Mouse (Mus musculus): Measurements from ENCODE around the gene Myo18b. TPM values are rescaled to one million over a fixed set of nuclear protein-coding genes. Genes with fewer than 3 reads are reported as not detected.
A peak's percentile ranks its signal among the peaks of the same experiment; 100 is the strongest.

Myo18b gene
- polyA plus RNA-seq, 1 experiment from 2014 or later = 0.14 TPM

- no peaks in the 10 kb centered on the region for H3K4me1 ChIP-seq (ENCODE audit: control insufficient read depth, insufficient read depth, low read length)
- ATAC-seq (replicated peaks; ENCODE audit: insufficient number of reproducible peaks, low FRiP score, low TSS enrichment, low read depth) = no peak
- no peak for DNase-seq (ENCODE audit: low spot score)
- WGBS = 36% methylated on average over 2 of the region's 2 CpGs
- H3K4me2 ChIP-seq (ENCODE audit: low read depth, low read length) = no peak overlapping the region
- H3K27ac ChIP-seq (replicated peaks; ENCODE audit: low read depth, low read length) = no peak overlapping the region
- no peaks in the 10 kb centered on the region for H3K9me3 ChIP-seq (replicated peaks; ENCODE audit: control insufficient read depth, low read length)
- H3K27me3 ChIP-seq (ENCODE audit: control insufficient read depth, insufficient read depth, low read length) = no peaks in the 10 kb centered on the region
- H3K9ac ChIP-seq (replicated peaks; ENCODE audit: low read length) = no peak overlapping the region
- no peaks in the 10 kb centered on the region for H3K36me3 ChIP-seq (replicated peaks; ENCODE audit: control insufficient read depth, insufficient read depth, low read depth, low read length)
- H3K4me3 ChIP-seq (ENCODE audit: low read depth, low read length) = no peak overlapping the region
Observed at GRCm38 (mm10) chr5:112671961-112672360, 224.2 kb downstream of the Myo18b start.

- 79% methylated on average over 8 of the region's 8 CpGs for WGBS
- DNase-seq (ENCODE audit: low spot score) = no peak
- Histone ChIP-seq H3K4me2 (ENCODE audit: low read depth, low read length) (no peak overlapping the region), H3K36me3 (replicated peaks; ENCODE audit: control insufficient read depth, insufficient read depth, low read depth, low read length) (no peaks in the 10 kb centered on the region), H3K27ac (replicated peaks; ENCODE audit: low read depth, low read length) (no peak overlapping the region), H3K9me3 (replicated peaks; ENCODE audit: control insufficient read depth, low read length) (no peaks in the 10 kb centered on the region), H3K9ac (replicated peaks; ENCODE audit: low read length) (no peak overlapping the region), H3K27me3 (ENCODE audit: control insufficient read depth, insufficient read depth, low read length) (no peaks in the 10 kb centered on the region), H3K4me1 (ENCODE audit: control insufficient read depth, insufficient read depth, low read length) (no peaks in the 10 kb centered on the region), H3K4me3 (ENCODE audit: low read depth, low read length) (no peak overlapping the region)
- ATAC-seq (replicated peaks; ENCODE audit: insufficient number of reproducible peaks, low FRiP score, low TSS enrichment, low read depth) = no peak
Observed at GRCm38 (mm10) chr5:112667153-112667552, 229.0 kb downstream of the Myo18b start.

- Histone ChIP-seq H3K36me3 (replicated peaks; ENCODE audit: control insufficient read depth, insufficient read depth, low read depth, low read length) (no peaks in the 10 kb centered on the region), H3K4me1 (ENCODE audit: control insufficient read depth, insufficient read depth, low read length) (no peaks in the 10 kb centered on the region), H3K9me3 (replicated peaks; ENCODE audit: control insufficient read depth, low read length) (no peaks in the 10 kb centered on the region), H3K4me2 (ENCODE audit: low read depth, low read length) (no peak overlapping the region), H3K27ac (replicated peaks; ENCODE audit: low read depth, low read length) (no peak overlapping the region), H3K4me3 (ENCODE audit: low read depth, low read length) (no peak overlapping the region), H3K27me3 (ENCODE audit: control insufficient read depth, insufficient read depth, low read length) (no peaks in the 10 kb centered on the region), H3K9ac (replicated peaks; ENCODE audit: low read length) (no peak overlapping the region)
- DNase-seq (ENCODE audit: low spot score) = no peak
- no peak for ATAC-seq (replicated peaks; ENCODE audit: insufficient number of reproducible peaks, low FRiP score, low TSS enrichment, low read depth)
- 39% methylated on average over 7 of the region's 7 CpGs for WGBS
Observed at GRCm38 (mm10) chr5:112665661-112666060, 230.5 kb downstream of the Myo18b start.

GRCm38 (mm10) chr5:112663701-112664100, 232.5 kb downstream of the Myo18b start:
- no peaks in the 10 kb centered on the region for H3K9me3 ChIP-seq (replicated peaks; ENCODE audit: control insufficient read depth, low read length)
- H3K4me2 ChIP-seq (ENCODE audit: low read depth, low read length) = no peak overlapping the region
- H3K4me3 ChIP-seq (ENCODE audit: low read depth, low read length) = no peak overlapping the region
- no peak overlapping the region for H3K9ac ChIP-seq (replicated peaks; ENCODE audit: low read length)
- WGBS = 10% methylated on average over 1 of the region's 1 CpGs
- no peaks in the 10 kb centered on the region for H3K27me3 ChIP-seq (ENCODE audit: control insufficient read depth, insufficient read depth, low read length)
- ATAC-seq (replicated peaks; ENCODE audit: insufficient number of reproducible peaks, low FRiP score, low TSS enrichment, low read depth) (0 out of 2 replicates have a peak, but pooled peaks have one; percentile 42), DNase-seq (ENCODE audit: low spot score) (peak; percentile 27)
- H3K4me1 ChIP-seq (ENCODE audit: control insufficient read depth, insufficient read depth, low read length) = no peaks in the 10 kb centered on the region
- H3K27ac ChIP-seq (replicated peaks; ENCODE audit: low read depth, low read length) = no peak overlapping the region
- no peaks in the 10 kb centered on the region for H3K36me3 ChIP-seq (replicated peaks; ENCODE audit: control insufficient read depth, insufficient read depth, low read depth, low read length)

GRCm38 (mm10) chr5:112660924-112661431, 235.2 kb downstream of the Myo18b start:
- H3K27me3 ChIP-seq (ENCODE audit: control insufficient read depth, insufficient read depth, low read length) = no peaks in the 10 kb centered on the region; the same call in 1 of the 2 replicates
- no peak overlapping the region for H3K4me3 ChIP-seq (ENCODE audit: low read depth, low read length)
- no peaks in the 10 kb centered on the region for H3K4me1 ChIP-seq (ENCODE audit: control insufficient read depth, insufficient read depth, low read length)
- ATAC-seq (replicated peaks; ENCODE audit: insufficient number of reproducible peaks, low FRiP score, low TSS enrichment, low read depth) (no peak), DNase-seq (ENCODE audit: low spot score) (peak; percentile 72)
- no peak overlapping the region for H3K4me2 ChIP-seq (ENCODE audit: low read depth, low read length)
- no peak overlapping the region for H3K9ac ChIP-seq (replicated peaks; ENCODE audit: low read length)
- no peaks in the 10 kb centered on the region for H3K9me3 ChIP-seq (replicated peaks; ENCODE audit: control insufficient read depth, low read length)
- H3K27ac ChIP-seq (replicated peaks; ENCODE audit: low read depth, low read length) = no peak overlapping the region
- WGBS = 36% methylated on average over 10 of the region's 10 CpGs
- no peaks in the 10 kb centered on the region for H3K36me3 ChIP-seq (replicated peaks; ENCODE audit: control insufficient read depth, insufficient read depth, low read depth, low read length)

GRCm38 (mm10) chr5:112659295-112659694, 236.9 kb downstream of the Myo18b start:
- H3K9me3 ChIP-seq (replicated peaks; ENCODE audit: control insufficient read depth, low read length) = no peaks in the 10 kb centered on the region
- no peak overlapping the region for H3K4me2 ChIP-seq (ENCODE audit: low read depth, low read length)
- peaks cover 2% of the 10 kb centered on the region for H3K4me1 ChIP-seq (ENCODE audit: control insufficient read depth, insufficient read depth, low read length)
- ATAC-seq (replicated peaks; ENCODE audit: insufficient number of reproducible peaks, low FRiP score, low TSS enrichment, low read depth) (no peak), DNase-seq (ENCODE audit: low spot score) (no peak)
- no peak overlapping the region for H3K4me3 ChIP-seq (ENCODE audit: low read depth, low read length)
- no peaks in the 10 kb centered on the region for H3K36me3 ChIP-seq (replicated peaks; ENCODE audit: control insufficient read depth, insufficient read depth, low read depth, low read length)
- H3K27me3 ChIP-seq (ENCODE audit: control insufficient read depth, insufficient read depth, low read length) = peaks cover 3% of the 10 kb centered on the region
- WGBS = 20% methylated on average over 4 of the region's 4 CpGs
- H3K27ac ChIP-seq (replicated peaks; ENCODE audit: low read depth, low read length) = no peak overlapping the region
- H3K9ac ChIP-seq (replicated peaks; ENCODE audit: low read length) = no peak overlapping the region

- Histone ChIP-seq H3K27ac (replicated peaks; ENCODE audit: low read depth, low read length) (no peak overlapping the region), H3K27me3 (ENCODE audit: control insufficient read depth, insufficient read depth, low read length) (peaks cover 3% of the 10 kb centered on the region), H3K4me2 (ENCODE audit: low read depth, low read length) (no peak overlapping the region; the same call in 1 of the 2 replicates), H3K9me3 (replicated peaks; ENCODE audit: control insufficient read depth, low read length) (no peaks in the 10 kb centered on the region), H3K4me3 (ENCODE audit: low read depth, low read length) (no peak overlapping the region), H3K36me3 (replicated peaks; ENCODE audit: control insufficient read depth, insufficient read depth, low read depth, low read length) (no peaks in the 10 kb centered on the region), H3K4me1 (ENCODE audit: control insufficient read depth, insufficient read depth, low read length) (peaks cover 2% of the 10 kb centered on the region), H3K9ac (replicated peaks; ENCODE audit: low read length) (no peak overlapping the region)
- no peak for ATAC-seq (replicated peaks; ENCODE audit: insufficient number of reproducible peaks, low FRiP score, low TSS enrichment, low read depth)
- WGBS = 5% methylated on average over 6 of the region's 6 CpGs
- DNase-seq (ENCODE audit: low spot score) = no peak
Observed at GRCm38 (mm10) chr5:112656811-112657210, 239.4 kb downstream of the Myo18b start.

- Histone ChIP-seq H3K4me3 (ENCODE audit: low read depth, low read length) (no peak overlapping the region), H3K9ac (replicated peaks; ENCODE audit: low read length) (no peak overlapping the region), H3K4me2 (ENCODE audit: low read depth, low read length) (peak overlapping the region; percentile 19), H3K27me3 (ENCODE audit: control insufficient read depth, insufficient read depth, low read length) (peaks cover 3% of the 10 kb centered on the region), H3K4me1 (ENCODE audit: control insufficient read depth, insufficient read depth, low read length) (peaks cover 2% of the 10 kb centered on the region), H3K9me3 (replicated peaks; ENCODE audit: control insufficient read depth, low read length) (no peaks in the 10 kb centered on the region), H3K36me3 (replicated peaks; ENCODE audit: control insufficient read depth, insufficient read depth, low read depth, low read length) (no peaks in the 10 kb centered on the region), H3K27ac (replicated peaks; ENCODE audit: low read depth, low read length) (no peak overlapping the region)
- 1% methylated on average over 15 of the region's 15 CpGs for WGBS
- peak; percentile 14 for DNase-seq (ENCODE audit: low spot score)
- no peak for ATAC-seq (replicated peaks; ENCODE audit: insufficient number of reproducible peaks, low FRiP score, low TSS enrichment, low read depth)
Observed at GRCm38 (mm10) chr5:112655986-112656541, 240.1 kb downstream of the Myo18b start.

Measured in embryonic facial prominence, embryonic 11.5 days (tissue).